Mouse (Mus musculus): ENCODE results near the gene Tmem63b. TPM values are rescaled to one million over a fixed set of nuclear protein-coding genes. Genes with fewer than 3 reads are reported as not detected.

The Tmem63b gene
- polyA plus RNA-seq, 1 experiment from 2014 or later: 30.4 TPM

GRCm38 (mm10) chr17:45730696-45731095 lies 44.0 kb upstream of the Tmem63b start:
- Histone ChIP-seq H3K4me1 (ENCODE audit: control insufficient read depth, insufficient read depth, low read length) (peaks cover 14% of the 10 kb centered on the region), H3K4me2 (ENCODE audit: low read depth, low read length) (no peak overlapping the region), H3K36me3 (ENCODE audit: control insufficient read depth, insufficient read depth, low read length) (no peaks in the 10 kb centered on the region), H3K27ac (replicated peaks; ENCODE audit: low read depth, low read length) (no peak overlapping the region), H3K4me3 (ENCODE audit: low read depth, low read length) (no peak overlapping the region), H3K9ac (ENCODE audit: low read depth, low read length) (no peak overlapping the region), H3K27me3 (replicated peaks; ENCODE audit: control insufficient read depth, insufficient read depth, low read length) (peaks cover 13% of the 10 kb centered on the region), H3K9me3 (ENCODE audit: control insufficient read depth, low read length) (no peaks in the 10 kb centered on the region)
- 73% methylated on average over 4 of the region's 4 CpGs for WGBS
- ATAC-seq (ENCODE audit: low read depth): no peak
- DNase-seq (ENCODE audit: low spot score): no peak

- Histone ChIP-seq H3K4me3 (ENCODE audit: low read depth, low read length) (no peak overlapping the region), H3K27me3 (replicated peaks; ENCODE audit: control insufficient read depth, insufficient read depth, low read length) (peaks cover 13% of the 10 kb centered on the region), H3K4me2 (ENCODE audit: low read depth, low read length) (no peak overlapping the region), H3K9ac (ENCODE audit: low read depth, low read length) (0 out of 2 replicates have a peak overlapping the region, but pooled peaks have one; percentile 2), H3K4me1 (ENCODE audit: control insufficient read depth, insufficient read depth, low read length) (peaks cover 12% of the 10 kb centered on the region), H3K27ac (replicated peaks; ENCODE audit: low read depth, low read length) (no peak overlapping the region), H3K36me3 (ENCODE audit: control insufficient read depth, insufficient read depth, low read length) (no peaks in the 10 kb centered on the region), H3K9me3 (ENCODE audit: control insufficient read depth, low read length) (no peaks in the 10 kb centered on the region)
- DNase-seq (ENCODE audit: low spot score): peak; percentile 38
- no peak for ATAC-seq (ENCODE audit: low read depth)
- WGBS: 41% methylated on average over 10 of the region's 10 CpGs
Measured at GRCm38 (mm10) chr17:45729387-45729786, 42.7 kb upstream of the Tmem63b start.

DNA sequence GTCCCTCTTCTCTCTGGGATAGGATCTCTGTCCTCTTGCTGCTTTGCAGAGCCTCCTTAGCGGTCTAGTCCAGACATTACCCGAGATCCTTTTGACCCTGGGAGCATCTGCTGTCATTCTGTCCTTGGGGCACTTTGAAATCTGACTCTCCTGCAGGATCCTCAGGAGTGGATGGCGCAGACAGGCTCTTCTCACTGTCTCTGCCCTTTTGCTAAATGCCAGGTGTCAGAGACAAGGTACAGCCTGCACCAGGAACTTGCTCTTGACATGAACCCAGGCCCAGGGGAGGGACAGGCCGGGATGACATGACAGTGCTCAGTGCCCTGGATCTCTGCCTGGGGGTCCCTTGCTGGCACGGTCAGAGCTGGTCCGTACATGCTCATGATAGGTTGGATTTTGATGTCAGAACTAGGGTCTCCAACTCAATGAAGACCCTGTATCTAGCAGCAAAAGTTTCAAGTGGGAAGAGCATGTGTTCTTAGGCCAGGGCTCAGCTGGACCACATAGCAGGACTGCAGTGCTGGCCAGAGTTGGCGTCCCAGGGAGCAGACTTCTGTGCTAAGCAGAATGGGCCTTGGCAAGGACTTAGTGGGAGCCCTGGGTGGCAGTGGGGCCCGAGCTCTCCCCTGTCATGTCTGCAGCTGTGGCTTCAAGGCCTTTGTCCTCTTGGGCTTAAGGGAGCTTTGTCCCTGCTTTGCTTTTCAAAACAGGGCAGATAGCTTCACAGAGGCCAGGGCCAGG lies 41.4 kb upstream of the Tmem63b start:
- ATAC-seq (ENCODE audit: low read depth) (no peak), DNase-seq (ENCODE audit: low spot score) (no peak)
- Histone ChIP-seq H3K4me1 (ENCODE audit: control insufficient read depth, insufficient read depth, low read length) (peaks cover 3% of the 10 kb centered on the region; the same call in 1 of the 2 replicates), H3K36me3 (ENCODE audit: control insufficient read depth, insufficient read depth, low read length) (no peaks in the 10 kb centered on the region), H3K4me2 (ENCODE audit: low read depth, low read length) (no peak overlapping the region), H3K9me3 (ENCODE audit: control insufficient read depth, low read length) (no peaks in the 10 kb centered on the region), H3K9ac (ENCODE audit: low read depth, low read length) (no peak overlapping the region), H3K27ac (replicated peaks; ENCODE audit: low read depth, low read length) (no peak overlapping the region), H3K27me3 (replicated peaks; ENCODE audit: control insufficient read depth, insufficient read depth, low read length) (peaks cover 8% of the 10 kb centered on the region), H3K4me3 (ENCODE audit: low read depth, low read length) (no peak overlapping the region)
- WGBS: 53% methylated on average over 8 of the region's 8 CpGs

- 82% methylated on average over 2 of the region's 2 CpGs for WGBS
- no peaks in the 10 kb centered on the region for H3K9me3 ChIP-seq (ENCODE audit: control insufficient read depth, low read length)
- H3K4me3 ChIP-seq (ENCODE audit: low read depth, low read length): no peak overlapping the region
- peaks cover 2% of the 10 kb centered on the region for H3K27me3 ChIP-seq (replicated peaks; ENCODE audit: control insufficient read depth, insufficient read depth, low read length)
- no peak overlapping the region for H3K27ac ChIP-seq (replicated peaks; ENCODE audit: low read depth, low read length)
- peaks cover 3% of the 10 kb centered on the region; the same call in 1 of the 2 replicates for H3K4me1 ChIP-seq (ENCODE audit: control insufficient read depth, insufficient read depth, low read length)
- no peaks in the 10 kb centered on the region for H3K36me3 ChIP-seq (ENCODE audit: control insufficient read depth, insufficient read depth, low read length)
- ATAC-seq (ENCODE audit: low read depth) (no peak), DNase-seq (ENCODE audit: low spot score) (no peak)
- no peak overlapping the region for H3K4me2 ChIP-seq (ENCODE audit: low read depth, low read length)
- no peak overlapping the region for H3K9ac ChIP-seq (ENCODE audit: low read depth, low read length)
Measured at GRCm38 (mm10) chr17:45727481-45727880, 40.8 kb upstream of the Tmem63b start.

DNA sequence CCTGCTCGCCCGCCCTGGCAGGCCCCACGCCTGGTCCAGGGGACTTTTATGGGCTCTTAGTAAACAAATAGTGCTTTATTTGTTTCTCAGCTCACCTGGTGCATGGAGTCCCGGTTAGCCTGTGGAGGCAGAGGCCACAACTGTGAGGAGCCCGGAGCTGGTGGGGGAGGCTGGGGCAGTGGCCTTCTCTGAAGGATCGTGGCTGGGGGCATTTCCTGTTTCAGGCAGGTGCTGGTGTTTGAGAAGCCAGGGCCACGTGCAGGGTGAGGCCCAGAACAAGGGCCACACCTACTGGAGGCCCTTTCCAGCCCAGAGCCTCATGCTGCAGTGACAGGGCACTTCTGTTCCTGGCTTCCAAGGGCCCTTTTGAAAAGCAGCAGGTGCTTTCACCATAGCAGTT lies 39.5 kb upstream of the Tmem63b start:
- Histone ChIP-seq H3K9ac (ENCODE audit: low read depth, low read length) (no peak overlapping the region), H3K4me3 (ENCODE audit: low read depth, low read length) (no peak overlapping the region), H3K4me1 (ENCODE audit: control insufficient read depth, insufficient read depth, low read length) (peaks cover 3% of the 10 kb centered on the region; the same call in 1 of the 2 replicates), H3K36me3 (ENCODE audit: control insufficient read depth, insufficient read depth, low read length) (no peaks in the 10 kb centered on the region), H3K9me3 (ENCODE audit: control insufficient read depth, low read length) (no peaks in the 10 kb centered on the region), H3K4me2 (ENCODE audit: low read depth, low read length) (no peak overlapping the region), H3K27ac (replicated peaks; ENCODE audit: low read depth, low read length) (no peak overlapping the region), H3K27me3 (replicated peaks; ENCODE audit: control insufficient read depth, insufficient read depth, low read length) (no peaks in the 10 kb centered on the region)
- ATAC-seq (ENCODE audit: low read depth) (no peak), DNase-seq (ENCODE audit: low spot score) (no peak)
- 56% methylated on average over 7 of the region's 7 CpGs for WGBS

DNA sequence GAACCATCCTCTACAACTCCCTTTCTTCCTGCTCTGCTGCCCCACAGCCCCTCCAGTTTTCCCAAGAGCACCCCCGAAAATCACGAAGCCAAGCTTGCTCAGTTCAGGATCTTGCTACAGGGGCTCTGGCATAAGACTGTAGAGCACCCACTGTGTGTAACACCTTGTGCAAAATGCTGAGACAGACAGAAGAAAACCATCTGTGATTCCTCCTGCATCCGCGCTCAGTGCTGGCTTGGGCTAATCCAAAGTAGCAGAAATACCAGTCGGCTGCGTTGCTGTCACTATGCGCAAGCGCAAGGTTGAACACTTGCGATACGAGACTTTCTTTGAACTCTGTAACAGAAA lies 37.8 kb upstream of the Tmem63b start:
- H3K9ac ChIP-seq (ENCODE audit: low read depth, low read length): no peak overlapping the region
- H3K9me3 ChIP-seq (ENCODE audit: control insufficient read depth, low read length): no peaks in the 10 kb centered on the region
- H3K27me3 ChIP-seq (replicated peaks; ENCODE audit: control insufficient read depth, insufficient read depth, low read length): no peaks in the 10 kb centered on the region
- ATAC-seq (ENCODE audit: low read depth) (no peak), DNase-seq (ENCODE audit: low spot score) (no peak)
- H3K4me1 ChIP-seq (ENCODE audit: control insufficient read depth, insufficient read depth, low read length): peaks cover 3% of the 10 kb centered on the region; the same call in 1 of the 2 replicates
- no peak overlapping the region for H3K27ac ChIP-seq (replicated peaks; ENCODE audit: low read depth, low read length)
- no peaks in the 10 kb centered on the region for H3K36me3 ChIP-seq (ENCODE audit: control insufficient read depth, insufficient read depth, low read length)
- no peak overlapping the region for H3K4me3 ChIP-seq (ENCODE audit: low read depth, low read length)
- WGBS: 86% methylated on average over 10 of the region's 10 CpGs
- no peak overlapping the region for H3K4me2 ChIP-seq (ENCODE audit: low read depth, low read length)

DNA sequence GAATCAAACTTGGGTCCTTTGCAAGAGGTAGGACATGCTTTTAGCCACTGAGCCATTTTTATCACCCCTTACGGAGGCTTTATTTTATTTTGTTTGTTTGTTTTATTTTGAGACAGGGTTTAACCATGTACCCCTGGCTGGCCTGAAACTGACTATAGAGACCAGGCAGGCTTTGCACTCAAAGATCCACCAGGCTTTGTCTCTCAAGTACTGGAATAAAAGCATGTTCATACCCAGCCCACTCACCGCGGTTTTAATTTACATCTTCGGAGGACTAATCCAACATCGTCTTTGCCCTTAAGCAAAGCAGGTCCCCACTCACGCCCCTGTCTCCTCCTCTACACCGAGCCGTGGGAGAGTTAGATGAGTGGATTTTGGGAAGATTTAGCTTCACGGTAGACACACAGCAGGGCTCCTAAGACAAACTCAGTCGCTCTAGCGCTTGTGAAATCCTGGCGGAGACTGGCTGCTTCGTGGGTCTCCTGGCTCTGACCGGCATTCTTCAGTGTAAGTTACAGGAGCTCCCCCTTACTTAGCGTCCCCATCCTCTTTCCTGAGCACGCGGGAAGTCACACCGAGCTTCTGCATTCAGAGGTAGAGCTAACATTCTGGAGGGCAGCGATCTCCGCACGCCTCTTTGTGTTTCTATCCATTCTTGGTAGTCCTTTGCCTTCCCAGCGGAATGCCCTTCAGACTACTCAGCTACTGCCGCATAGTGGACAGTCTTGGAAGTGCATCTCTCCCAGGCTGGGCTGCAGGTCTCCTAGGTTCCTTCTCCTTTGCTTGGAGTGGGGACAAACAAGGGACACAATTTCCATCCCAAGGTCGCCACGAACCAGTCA lies 37.2 kb upstream of the Tmem63b start:
- H3K4me2 ChIP-seq (ENCODE audit: low read depth, low read length): peak overlapping the region; percentile 53
- peaks cover 3% of the 10 kb centered on the region; the same call in 1 of the 2 replicates for H3K4me1 ChIP-seq (ENCODE audit: control insufficient read depth, insufficient read depth, low read length)
- ATAC-seq (ENCODE audit: low read depth) (peak; percentile 72), DNase-seq (ENCODE audit: low spot score) (peak; percentile 92)
- 3% methylated on average over 25 of the region's 25 CpGs for WGBS
- peak overlapping the region; percentile 44 for H3K4me3 ChIP-seq (ENCODE audit: low read depth, low read length)
- no peaks in the 10 kb centered on the region for H3K9me3 ChIP-seq (ENCODE audit: control insufficient read depth, low read length)
- no peaks in the 10 kb centered on the region for H3K36me3 ChIP-seq (ENCODE audit: control insufficient read depth, insufficient read depth, low read length)
- H3K27ac ChIP-seq (replicated peaks; ENCODE audit: low read depth, low read length): peak overlapping the region; percentile 75
- no peaks in the 10 kb centered on the region for H3K27me3 ChIP-seq (replicated peaks; ENCODE audit: control insufficient read depth, insufficient read depth, low read length)
- peak overlapping the region; percentile 71 for H3K9ac ChIP-seq (ENCODE audit: low read depth, low read length)

DNA sequence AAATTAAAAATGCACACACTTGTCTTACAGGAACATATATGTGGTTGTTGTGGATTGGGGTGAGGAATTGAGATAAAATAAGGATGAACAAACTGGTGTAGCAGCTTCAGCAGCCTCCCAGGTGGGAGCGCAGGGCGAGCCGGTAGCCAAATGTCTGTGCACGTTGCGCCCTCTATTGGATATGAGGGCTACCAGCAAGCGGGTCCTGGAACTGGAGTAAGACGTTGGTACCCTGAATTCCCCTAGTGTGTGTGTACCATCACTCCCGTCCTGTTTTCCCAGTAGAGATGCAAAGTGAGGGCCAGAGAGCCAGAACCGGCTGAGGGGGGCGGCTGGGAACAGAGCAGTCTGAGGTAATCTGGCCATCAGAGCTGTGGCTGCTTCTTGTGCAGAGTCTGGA lies 31.6 kb upstream of the Tmem63b start:
- ATAC-seq (ENCODE audit: low read depth): peak; percentile 73
- 10% methylated on average over 10 of the region's 10 CpGs for WGBS

More for the DNA sequence above, 31.6 kb upstream of the Tmem63b start:
- Histone ChIP-seq H3K27ac (replicated peaks; ENCODE audit: low read depth, low read length) (no peak overlapping the region), H3K36me3 (ENCODE audit: control insufficient read depth, insufficient read depth, low read length) (no peaks in the 10 kb centered on the region), H3K9me3 (ENCODE audit: control insufficient read depth, low read length) (no peaks in the 10 kb centered on the region), H3K4me1 (ENCODE audit: control insufficient read depth, insufficient read depth, low read length) (no peaks in the 10 kb centered on the region), H3K4me2 (ENCODE audit: low read depth, low read length) (no peak overlapping the region), H3K27me3 (replicated peaks; ENCODE audit: control insufficient read depth, insufficient read depth, low read length) (no peaks in the 10 kb centered on the region), H3K4me3 (ENCODE audit: low read depth, low read length) (no peak overlapping the region), H3K9ac (ENCODE audit: low read depth, low read length) (no peak overlapping the region)
- DNase-seq (ENCODE audit: low spot score): peak; percentile 73

Data from embryonic facial prominence, embryonic 14.5 days (tissue).